ENCODE assay signal across 22 mouse cellular contexts in the genomic region with DNA sequence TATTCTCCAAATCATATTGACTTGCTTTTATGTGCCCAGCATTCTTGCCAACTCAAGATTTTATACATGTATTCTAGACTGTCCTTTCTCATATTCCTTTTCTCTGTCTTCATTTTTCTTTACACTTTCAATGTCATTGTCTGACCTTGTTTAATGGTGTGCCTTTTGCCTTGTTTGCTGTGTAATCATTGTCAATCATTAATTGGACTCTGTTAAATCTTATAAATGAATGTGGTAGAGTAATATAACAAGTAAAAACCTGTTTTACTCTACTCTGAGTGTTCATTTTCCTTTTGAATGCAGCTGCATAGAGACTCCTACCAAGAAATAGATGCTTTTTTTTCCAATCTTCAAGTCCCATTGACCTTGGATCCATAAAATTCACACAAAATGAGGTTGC.
A peak's percentile ranks its signal among the peaks of the same experiment; 100 is the strongest.
DNase-seq lines count a peak whose midpoint lies in the region; ATAC-seq and TF ChIP-seq lines count a peak whose summit lies in the region.
"Had no signal": no experiment of that assay in that cellular context is flagged by ENCODE, and none has a peak within 500 bp of the region (broad histone marks: within the 10 kb centered on the region; RNA-seq: fewer than 3 reads in every experiment).

No protein-coding gene starts in this region.

- H3K27ac ChIP-seq in kidney, adult 2 months (ENCODE audit: insufficient read depth, low read depth, low read length), result peak overlapping the region; percentile 85
- H3K27ac ChIP-seq in kidney, embryonic 14.5 days (ENCODE audit: low read depth, low read length), result no peak overlapping the region
- peak overlapping the region; percentile 25; the same call in 1 of the 2 replicates for H3K27ac ChIP-seq in kidney, postnatal 0 days
- H3K27ac ChIP-seq in liver, adult 2 months (replicated peaks; ENCODE audit: insufficient read depth, low read depth, low read length), result no peak overlapping the region
- H3K27ac ChIP-seq in liver, postnatal 0 days (ENCODE audit: low read depth), result no peak overlapping the region

- H3K27me3 ChIP-seq in kidney, adult 2 months (replicated peaks; ENCODE audit: control insufficient read depth, insufficient read depth, low read length), result no peaks in the 10 kb centered on the region
- no peaks in the 10 kb centered on the region for H3K27me3 ChIP-seq in kidney, embryonic 14.5 days (ENCODE audit: control insufficient read depth, insufficient read depth, low read length)
- H3K27me3 ChIP-seq in kidney, postnatal 0 days (ENCODE audit: insufficient read depth, low read length), result no peaks in the 10 kb centered on the region
- H3K27me3 ChIP-seq in liver, adult 2 months (ENCODE audit: control insufficient read depth, insufficient read depth, low read length), result no peaks in the 10 kb centered on the region
- H3K27me3 ChIP-seq in liver, postnatal 0 days (ENCODE audit: insufficient read depth, low read length), result no peaks in the 10 kb centered on the region
- H3K27me3 ChIP-seq: CH12.LX, Patski had no signal

- ATAC-seq in kidney, embryonic 14.5 days (ENCODE audit: low FRiP score, low TSS enrichment), result no peak
- ATAC-seq in kidney, postnatal 0 days (replicated peaks; ENCODE audit: low FRiP score, low read depth), result peak; percentile 80
- no peak for ATAC-seq in liver, postnatal 0 days
- ATAC-seq: activated CD4-positive, CD25-positive, alpha-beta regulatory T cell, adult 4 months; CD4-positive, CD25-positive, alpha-beta regulatory T cell, adult 4 months; Patski had no signal

- no peak overlapping the region for H3K9ac ChIP-seq in kidney, embryonic 14.5 days (ENCODE audit: low read depth, low read length)
- H3K9ac ChIP-seq in kidney, postnatal 0 days (ENCODE audit: low read depth, low read length), result no peak overlapping the region
- no peak overlapping the region for H3K9ac ChIP-seq in liver, adult 2 months (ENCODE audit: low read depth, low read length)
- H3K9ac ChIP-seq in liver, postnatal 0 days (replicated peaks), result no peak overlapping the region

- TF ChIP-seq EP300 in liver, postnatal 0 days (IDR thresholded peaks at IDR 0.05; ENCODE audit: low read depth), result no peak

- no peaks in the 10 kb centered on the region for H3K36me3 ChIP-seq in kidney, adult 2 months (ENCODE audit: control insufficient read depth, insufficient read depth, low read length)
- H3K36me3 ChIP-seq in kidney, embryonic 14.5 days (ENCODE audit: control insufficient read depth, insufficient read depth, low read length), result no peaks in the 10 kb centered on the region
- H3K36me3 ChIP-seq in kidney, postnatal 0 days (ENCODE audit: insufficient read depth, low read length), result no peaks in the 10 kb centered on the region
- H3K36me3 ChIP-seq in liver, adult 2 months (ENCODE audit: control insufficient read depth, insufficient read depth, low read length), result no peaks in the 10 kb centered on the region
- H3K36me3 ChIP-seq in liver, postnatal 0 days (replicated peaks; ENCODE audit: insufficient read depth, low read length), result no peaks in the 10 kb centered on the region
- H3K36me3 ChIP-seq: G1E had no signal

- no peak for TF ChIP-seq CTCF in kidney, adult 2 months (conservative IDR thresholded peaks at IDR 0.05; ENCODE audit: insufficient read depth, insufficient read length, low read depth, low read length)
- TF ChIP-seq CTCF in kidney, postnatal 0 days (IDR thresholded peaks at IDR 0.05; ENCODE audit: low read depth), result no peak
- no peak for TF ChIP-seq CTCF in liver, adult 2 months (IDR thresholded peaks at IDR 0.05; ENCODE audit: low read depth, low read length)
- TF ChIP-seq CTCF in liver, postnatal 0 days (IDR thresholded peaks at IDR 0.05; ENCODE audit: low read depth), result no peak

- no peak overlapping the region for H3K4me3 ChIP-seq in kidney, adult 2 months (ENCODE audit: insufficient read depth, low read depth, low read length)
- no peak overlapping the region for H3K4me3 ChIP-seq in kidney, embryonic 14.5 days (ENCODE audit: low read length)
- H3K4me3 ChIP-seq in kidney, postnatal 0 days (replicated peaks; ENCODE audit: low read depth, low read length), result no peak overlapping the region
- H3K4me3 ChIP-seq in liver, adult 2 months (ENCODE audit: insufficient read depth, low read depth, low read length), result no peak overlapping the region
- no peak overlapping the region for H3K4me3 ChIP-seq in liver, postnatal 0 days (ENCODE audit: low read depth, low read length)

- no peak for TF ChIP-seq POLR2A in kidney, adult 2 months (IDR thresholded peaks at IDR 0.05; ENCODE audit: low read depth, low read length)
- TF ChIP-seq POLR2A in liver, adult 2 months (IDR thresholded peaks at IDR 0.05; ENCODE audit: extremely low read depth, insufficient read depth, low read length), result no peak

- peaks cover 5% of the 10 kb centered on the region; the same call in 1 of the 2 replicates for H3K4me1 ChIP-seq in kidney, adult 2 months (ENCODE audit: control insufficient read depth, insufficient read depth, low read length)
- no peaks in the 10 kb centered on the region for H3K4me1 ChIP-seq in kidney, embryonic 14.5 days (ENCODE audit: control insufficient read depth, insufficient read depth, low read length)
- no peaks in the 10 kb centered on the region for H3K4me1 ChIP-seq in kidney, postnatal 0 days (replicated peaks; ENCODE audit: insufficient read depth, low read length)
- no peaks in the 10 kb centered on the region for H3K4me1 ChIP-seq in liver, adult 2 months (ENCODE audit: control insufficient read depth, insufficient read depth, low read length)
- H3K4me1 ChIP-seq in liver, postnatal 0 days (ENCODE audit: insufficient read depth), result no peaks in the 10 kb centered on the region

- no peaks in the 10 kb centered on the region for H3K79me2 ChIP-seq in liver, adult 2 months (ENCODE audit: control insufficient read depth, insufficient read depth, low read length)

- peak; percentile 49 for DNase-seq in kidney, adult 2 months
- peak; percentile 59 for DNase-seq in kidney, adult 9 months
- DNase-seq in kidney, postnatal 4 days, result no peak
- DNase-seq in kidney, postnatal 0 days (ENCODE audit: low spot score), result no peak
- DNase-seq in kidney, postnatal 14 days, result no peak
- DNase-seq in liver, adult 2 months (ENCODE audit: extremely low read depth, low read depth, low spot score), result peak; percentile 51
- no peak for DNase-seq in liver, postnatal 0 days
- DNase-seq: adrenal gland, adult 2 months; adrenal gland, adult 8-10 months; adrenal gland, postnatal 10 days; adrenal gland, postnatal 14 days; adrenal gland, postnatal 25 days; adrenal gland, postnatal 36 days; B cell, adult 2 months; cerebellum, adult 11 months; cerebellum, adult 11-12 months had no signal

- H3K4me2 ChIP-seq in kidney, embryonic 14.5 days (replicated peaks; ENCODE audit: low read depth, low read length), result no peak overlapping the region
- H3K4me2 ChIP-seq in kidney, postnatal 0 days (ENCODE audit: low read length), result no peak overlapping the region
- no peak overlapping the region for H3K4me2 ChIP-seq in liver, postnatal 0 days (ENCODE audit: low read depth, low read length)

- no peaks in the 10 kb centered on the region for H3K9me3 ChIP-seq in kidney, embryonic 14.5 days (ENCODE audit: control insufficient read depth, low read length)
- no peaks in the 10 kb centered on the region for H3K9me3 ChIP-seq in kidney, postnatal 0 days (replicated peaks; ENCODE audit: low read length)
- no peaks in the 10 kb centered on the region for H3K9me3 ChIP-seq in liver, postnatal 0 days (ENCODE audit: low read length)

Comparison
In these comparisons a context has a peak if more than half of its experiments do, and no peak if none do; other contexts are left out.
1. DNase-seq: peak in kidney, adult 2 months (single experiment), kidney, adult 9 months (single experiment) and liver, adult 2 months (single experiment); none in kidney, postnatal 4 days (0 of 2), kidney, postnatal 0 days (single experiment), kidney, postnatal 14 days (single experiment) and liver, postnatal 0 days (single experiment).
2. H3K27ac ChIP-seq: peak in kidney, adult 2 months (single experiment) and kidney, postnatal 0 days (single experiment); none in kidney, embryonic 14.5 days (single experiment), liver, adult 2 months (single experiment) and liver, postnatal 0 days (single experiment).